Mouse (Mus musculus) lung, postnatal 0 days (tissue): ENCODE measurements around the gene Hic2. TPM values are rescaled to one million over a fixed set of nuclear protein-coding genes. Genes with fewer than 3 reads are reported as not detected.

Experiments used
- ATAC-seq: fragments of 200-750 bp; cut with Nextera tagmentation; 2 replicates; pipeline ENCODE4 v1.8.0; 2017; ENCODE audit warnings: moderate library complexity
- DNase-seq: peaks from one replicate; pipeline ENCODE4 v3.0.0-alpha.2; 2016; ENCODE audit warnings: low spot score
- H3K27ac ChIP-seq: fragments of 300-500 bp; sonication (generic); 2 replicates; pipeline ENCODE4 v1.5.1; 2014; ENCODE audit warnings: antibody characterized with exemption, mild to moderate bottlenecking, low read length, mixed read lengths
- H3K27me3 ChIP-seq: fragments of 300-500 bp; sonication (generic); replicated peaks from 2 replicates; pipeline ENCODE4 v1.6.1; 2014; ENCODE audit warnings: low read length, mixed read lengths; ENCODE audit not compliant: insufficient read depth
- H3K36me3 ChIP-seq: fragments of 300-500 bp; sonication (generic); 2 replicates; pipeline ENCODE4 v1.6.1; 2014; ENCODE audit warnings: low read length, mixed read lengths; ENCODE audit not compliant: insufficient read depth
- H3K4me1 ChIP-seq: fragments of 300-500 bp; sonication (generic); 2 replicates; pipeline ENCODE4 v1.6.1; 2014; ENCODE audit warnings: antibody characterized with exemption, low read depth, low read length, mixed read lengths; ENCODE audit not compliant: insufficient read depth
- H3K4me2 ChIP-seq: fragments of 300-500 bp; sonication (generic); replicated peaks from 2 replicates; pipeline ENCODE4 v1.6.1; 2014; ENCODE audit warnings: low read depth, mild to moderate bottlenecking, low read length, moderate library complexity, mixed read lengths
- H3K4me3 ChIP-seq: fragments of 300-500 bp; sonication (generic); 2 replicates; pipeline ENCODE4 v1.5.1; 2014; ENCODE audit warnings: low read depth, low read length
- H3K9ac ChIP-seq: fragments of 300-500 bp; sonication (generic); replicated peaks from 2 replicates; pipeline ENCODE4 v1.6.1; 2014; ENCODE audit warnings: low read depth, mild to moderate bottlenecking
- H3K9me3 ChIP-seq: fragments of 300-500 bp; sonication (generic); 2 replicates; pipeline ENCODE4 v1.6.1; 2016; ENCODE audit warnings: low read length, mixed read lengths
- CTCF ChIP-seq: IDR thresholded peaks from 2 replicates; pipeline ENCODE4 v1.5.1; 2016; ENCODE audit warnings: antibody characterized with exemption, mild to moderate bottlenecking
- EP300 ChIP-seq: IDR thresholded peaks from 2 replicates; pipeline ENCODE4 v1.6.1; 2016; ENCODE audit warnings: antibody characterized with exemption, mild to moderate bottlenecking, control low read depth
- WGBS: fragments of 180-500 bp; shearing (Covaris S2); extraction: QIAGEN DNeasy Blood & Tissue Kit; methylation state at CpG from one replicate; pipeline ENCODE4 v1.1.7; 2014; 5-methylcytosine and 5-hydroxymethylcytosine counted together
- polyA plus RNA-seq: library from polyadenylated mRNA; unstranded; fragments of >200 nt; fragmentation: Nextera tagmentation; extraction: Ambion mirVana; gene quantifications from 2 replicates; pipeline ENCODE4 v1.2.1, GENCODE M21; 2015

Gene Hic2
- polyA plus RNA-seq, 1 experiment from 2014 or later = 2.0 TPM

DNA sequence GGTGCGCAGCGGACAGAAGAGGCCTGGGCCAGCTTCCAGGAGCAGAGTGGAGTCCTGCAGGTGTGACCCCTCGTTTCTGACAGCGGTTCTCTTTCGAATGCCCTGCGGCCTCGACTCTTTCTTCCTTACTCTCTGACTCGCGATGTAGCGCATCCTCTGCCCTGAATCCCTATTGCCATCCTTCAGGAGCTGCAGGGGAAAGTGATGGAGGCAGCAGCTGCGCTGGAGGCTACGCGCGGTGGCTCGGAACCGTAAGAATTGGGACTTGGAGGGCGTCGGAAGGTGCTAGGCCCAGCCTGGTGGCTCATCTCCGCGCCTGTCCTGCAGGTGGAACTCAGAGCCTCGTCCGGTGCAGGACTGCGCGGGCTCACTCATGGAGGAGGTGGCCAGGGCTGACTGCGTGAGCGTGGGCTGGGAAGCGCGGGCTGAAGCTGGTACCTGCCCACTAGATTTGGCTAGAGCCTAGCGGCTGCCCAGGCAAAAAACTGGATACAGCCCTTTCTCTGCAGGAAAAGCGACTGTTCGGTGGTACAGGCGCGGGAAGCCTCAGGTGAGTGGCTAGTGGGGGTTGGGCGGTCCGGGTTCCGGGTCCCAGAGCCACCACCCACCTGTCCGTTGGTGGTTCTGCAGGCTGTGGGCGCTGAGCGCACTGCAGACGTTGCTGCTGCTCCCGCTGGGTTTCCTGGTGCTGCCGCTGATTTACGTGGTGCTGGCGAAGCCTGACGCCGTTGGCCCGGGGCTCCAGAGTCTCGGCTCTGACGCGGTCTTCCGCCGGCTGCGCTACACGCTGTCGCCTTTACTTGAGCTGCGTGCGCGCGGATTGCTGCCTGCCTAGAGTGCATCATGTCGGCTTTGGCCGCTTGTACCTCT, 44.2 kb downstream of the Hic2 start:
- Histone ChIP-seq H3K9me3 (no peaks in the 10 kb centered on the region), H3K4me1 (peaks cover 16% of the 10 kb centered on the region), H3K4me3 (peak overlapping the region; percentile 46), H3K36me3 (peaks cover 18% of the 10 kb centered on the region; the same call in 1 of the 2 replicates), H3K27me3 (peaks cover 12% of the 10 kb centered on the region; the same call in 1 of the 2 replicates), H3K4me2 (peak overlapping the region; percentile 98), H3K9ac (no peak overlapping the region), H3K27ac (no peak overlapping the region)
- WGBS = 8% methylated on average over 60 of the region's 61 CpGs
- ATAC-seq (0 out of 2 replicates have a peak, but pooled peaks have one; percentile 18), DNase-seq (peak; percentile 38)
- peak; percentile 1; the same call in 1 of the 2 replicates for TF ChIP-seq CTCF
- TF ChIP-seq EP300 = no peak

- Histone ChIP-seq H3K9ac (no peak overlapping the region), H3K9me3 (no peaks in the 10 kb centered on the region), H3K36me3 (peaks cover 22% of the 10 kb centered on the region; the same call in 1 of the 2 replicates), H3K27me3 (peaks cover 12% of the 10 kb centered on the region; the same call in 1 of the 2 replicates), H3K4me2 (no peak overlapping the region), H3K4me1 (peaks cover 16% of the 10 kb centered on the region), H3K27ac (no peak overlapping the region), H3K4me3 (no peak overlapping the region)
- TF ChIP-seq CTCF (no peak), EP300 (no peak)
- DNase-seq = no peak
- 88% methylated on average over 11 of the region's 11 CpGs for WGBS
- ATAC-seq = no peak
These were observed 47.1 kb downstream of the Hic2 start for GRCm38 (mm10) chr16:17280471-17280870.

DNA sequence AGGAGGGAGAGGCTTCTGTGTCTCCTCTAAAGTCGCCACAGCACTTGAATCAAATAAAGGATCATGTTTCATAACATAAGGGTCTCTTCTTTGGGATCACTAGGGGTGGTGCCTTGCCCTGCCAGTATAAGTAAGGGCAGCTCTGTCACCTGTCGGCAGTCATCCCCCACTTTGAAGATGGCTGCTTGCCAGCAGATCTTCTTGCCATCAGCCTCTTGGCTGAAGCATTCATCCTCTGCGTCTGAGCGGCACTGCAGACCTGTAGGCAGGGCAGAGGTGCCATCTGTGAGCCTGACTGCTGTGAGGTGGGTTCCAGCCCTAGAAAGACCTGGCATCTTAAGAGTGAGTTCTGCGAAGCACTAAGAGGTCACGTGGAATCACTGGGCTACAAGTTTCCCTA, 49.8 kb downstream of the Hic2 start:
- Histone ChIP-seq H3K9ac (no peak overlapping the region), H3K9me3 (no peaks in the 10 kb centered on the region), H3K4me3 (no peak overlapping the region), H3K36me3 (peaks cover 25% of the 10 kb centered on the region; the same call in 1 of the 2 replicates), H3K4me1 (no peaks in the 10 kb centered on the region), H3K4me2 (no peak overlapping the region), H3K27me3 (no peaks in the 10 kb centered on the region), H3K27ac (no peak overlapping the region)
- 64% methylated on average over 6 of the region's 6 CpGs for WGBS
- no peak for ATAC-seq
- TF ChIP-seq CTCF (no peak), EP300 (no peak)
- no peak for DNase-seq

DNA sequence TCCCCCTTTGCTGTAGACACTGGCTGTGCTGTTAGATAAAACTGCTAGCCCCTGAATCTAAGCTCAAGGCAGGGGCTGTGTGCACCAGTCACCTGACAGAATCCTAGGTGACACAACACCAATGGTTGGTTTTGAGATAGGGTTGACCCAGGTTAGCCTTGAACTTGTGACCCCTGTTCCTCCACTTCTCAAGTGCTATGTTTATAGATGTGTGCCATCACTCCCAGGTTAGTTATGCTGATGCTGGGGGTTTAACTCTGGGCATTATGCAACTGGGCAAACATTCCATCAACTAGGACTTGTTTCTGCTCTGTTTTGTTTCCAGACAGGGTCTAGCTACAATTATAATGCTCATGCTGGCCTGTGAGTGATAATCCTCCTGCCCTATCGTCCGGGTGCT, 53.7 kb downstream of the Hic2 start:
- H3K4me1 ChIP-seq = no peaks in the 10 kb centered on the region
- no peak overlapping the region for H3K9ac ChIP-seq
- no peaks in the 10 kb centered on the region for H3K9me3 ChIP-seq
- no peak overlapping the region for H3K27ac ChIP-seq
- WGBS = 83% methylated on average over 2 of the region's 2 CpGs
- ATAC-seq = no peak
- H3K4me3 ChIP-seq = no peak overlapping the region
- H3K36me3 ChIP-seq = peaks cover 11% of the 10 kb centered on the region; the same call in 1 of the 2 replicates
- TF ChIP-seq CTCF = no peak
- no peak overlapping the region for H3K4me2 ChIP-seq
- no peaks in the 10 kb centered on the region for H3K27me3 ChIP-seq
- DNase-seq = no peak

GRCm38 (mm10) chr16:17291016-17291415, 57.6 kb downstream of the Hic2 start:
- no peak for DNase-seq

GRCm38 (mm10) chr16:17292751-17293150, 59.4 kb downstream of the Hic2 start:
- ATAC-seq (0 out of 2 replicates have a peak, but pooled peaks have one; percentile 23), DNase-seq (peak; percentile 69)
- Histone ChIP-seq H3K27me3 (no peaks in the 10 kb centered on the region), H3K9me3 (no peaks in the 10 kb centered on the region), H3K27ac (no peak overlapping the region), H3K36me3 (0 out of 2 replicates have a peak, but pooled peaks cover 14% of the 10 kb centered on the region), H3K9ac (no peak overlapping the region), H3K4me3 (no peak overlapping the region), H3K4me1 (no peaks in the 10 kb centered on the region), H3K4me2 (no peak overlapping the region)
- TF ChIP-seq CTCF (peak; percentile 96), EP300 (no peak)
- 5% methylated on average over 2 of the region's 2 CpGs for WGBS

More at GRCm38 (mm10) chr16:17291016-17291415, 57.6 kb downstream of the Hic2 start:
- no peak overlapping the region for H3K4me3 ChIP-seq
- no peak overlapping the region for H3K27ac ChIP-seq
- no peak overlapping the region for H3K4me2 ChIP-seq
- H3K36me3 ChIP-seq = peaks cover 4% of the 10 kb centered on the region; the same call in 1 of the 2 replicates
- no peaks in the 10 kb centered on the region for H3K9me3 ChIP-seq
- no peaks in the 10 kb centered on the region for H3K4me1 ChIP-seq
- no peaks in the 10 kb centered on the region for H3K27me3 ChIP-seq
- no peak for TF ChIP-seq EP300
- TF ChIP-seq CTCF = no peak
- H3K9ac ChIP-seq = no peak overlapping the region
- ATAC-seq = no peak
- WGBS = 88% methylated on average over 2 of the region's 2 CpGs
